Mouse (Mus musculus): ENCODE measurements at regions not wholly inside any gene's neighbourhood (a gene's known extent, or its start where the extent isn't known, plus 50 kb on each side); places are given as distances from the start of the nearest gene placed in this dataset.

GRCm38 (mm10) chr13:107899600-107900229 is 144.5 kb upstream of the Smim15 start:
- H3K9me3 ChIP-seq (replicated peaks; ENCODE audit: insufficient read depth, low read length) = no peaks in the 10 kb centered on the region
- H3K27ac ChIP-seq (ENCODE audit: control insufficient read depth, low read depth, low read length) = no peak overlapping the region
- H3K4me1 ChIP-seq (ENCODE audit: control insufficient read depth in 1 of 2, insufficient read depth in 2 of 2, low read length in 2 of 2) = peaks cover 0 to 11% of the 10 kb centered on the region in 2 experiments; a peak in 1 of 4 replicates

GRCm38 (mm10) chr13:107897646-107898045 is 146.6 kb upstream of the Smim15 start:
- no peaks in the 10 kb centered on the region for H3K4me1 ChIP-seq (ENCODE audit: control insufficient read depth in 1 of 2, insufficient read depth in 2 of 2, low read length in 2 of 2)
- no peak overlapping the region for H3K9ac ChIP-seq (ENCODE audit: control insufficient read depth, low read depth, low read length, poor library complexity, severe bottlenecking)

More at GRCm38 (mm10) chr13:107899600-107900229, 144.5 kb upstream of the Smim15 start:
- TF ChIP-seq HCFC1 (IDR thresholded peaks at IDR 0.05; ENCODE audit: low read depth, low read length) (no peak), KAT2A (conservative IDR thresholded peaks at IDR 0.05; ENCODE audit: low read depth, low read length) (no peak), SIN3A (IDR thresholded peaks at IDR 0.05; ENCODE audit: low read length) (no peak), GABPA (IDR thresholded peaks at IDR 0.05; ENCODE audit: low read depth, low read length) (no peak), CHD1 (IDR thresholded peaks at IDR 0.05; ENCODE audit: low read depth, low read length) (no peak), MAX (IDR thresholded peaks at IDR 0.05; ENCODE audit: low read length) (no peak), POLR2AphosphoS2 (IDR thresholded peaks at IDR 0.05; ENCODE audit: low read length) (no peak), ETS1 (IDR thresholded peaks at IDR 0.05; ENCODE audit: low read depth, low read length) (no peak)
- no peak for DNase-seq (ENCODE audit: low read depth, low spot score)
- no peak overlapping the region for H3K4me3 ChIP-seq (ENCODE audit: control insufficient read depth in 1 of 2, insufficient read depth in 1 of 2, low read depth in 2 of 2, low read length in 2 of 2)
- H3K36me3 ChIP-seq (ENCODE audit: control insufficient read depth in 1 of 2, insufficient read depth in 2 of 2, low read length in 2 of 2) = no peaks in the 10 kb centered on the region
- H3K79me2 ChIP-seq (ENCODE audit: control insufficient read depth, insufficient read depth, low read length, poor library complexity) = no peaks in the 10 kb centered on the region
- H3K9ac ChIP-seq (ENCODE audit: control insufficient read depth, low read depth, low read length, poor library complexity, severe bottlenecking) = no peak overlapping the region
- peaks cover 4 to 5% of the 10 kb centered on the region in 2 experiments for H3K27me3 ChIP-seq (ENCODE audit: control insufficient read depth in 1 of 2, insufficient read depth in 2 of 2, low read length in 2 of 2)

GRCm38 (mm10) chr13:107897184-107897583 is 147.1 kb upstream of the Smim15 start:
- Histone ChIP-seq H3K9ac (ENCODE audit: control insufficient read depth, low read depth, low read length, poor library complexity, severe bottlenecking) (no peak overlapping the region), H3K27ac (ENCODE audit: control insufficient read depth, low read depth, low read length) (no peak overlapping the region), H3K4me3 (ENCODE audit: control insufficient read depth in 1 of 2, insufficient read depth in 1 of 2, low read depth in 2 of 2, low read length in 2 of 2) (no peak overlapping the region), H3K4me1 (ENCODE audit: control insufficient read depth in 1 of 2, insufficient read depth in 2 of 2, low read length in 2 of 2) (no peaks in the 10 kb centered on the region), H3K36me3 (ENCODE audit: control insufficient read depth in 1 of 2, insufficient read depth in 2 of 2, low read length in 2 of 2) (peaks cover 0 to under 1% of the 10 kb centered on the region in 2 experiments; a peak in 1 of 4 replicates), H3K79me2 (ENCODE audit: control insufficient read depth, insufficient read depth, low read length, poor library complexity) (no peaks in the 10 kb centered on the region), H3K9me3 (replicated peaks; ENCODE audit: insufficient read depth, low read length) (no peaks in the 10 kb centered on the region), H3K27me3 (ENCODE audit: control insufficient read depth in 1 of 2, insufficient read depth in 2 of 2, low read length in 2 of 2) (peaks cover 5 to 8% of the 10 kb centered on the region in 2 experiments)
- DNase-seq (ENCODE audit: low read depth, low spot score) = no peak
- TF ChIP-seq TBP (IDR thresholded peaks at IDR 0.05; ENCODE audit: low read depth, low read length) (no peak), MYC (IDR thresholded peaks at IDR 0.05; ENCODE audit: low read depth, low read length) (no peak), ZMIZ1 (IDR thresholded peaks at IDR 0.05; ENCODE audit: low read depth, low read length) (no peak), ZNF384 (IDR thresholded peaks at IDR 0.05; ENCODE audit: low read depth, low read length) (no peak), USF1 (IDR thresholded peaks at IDR 0.05; ENCODE audit: low read depth, low read length) (no peak), UBTF (IDR thresholded peaks at IDR 0.05; ENCODE audit: borderline replicate concordance, insufficient read depth, low read depth, low read length) (no peak), CTCF (IDR thresholded peaks at IDR 0.05 in 2 of 3, conservative IDR thresholded peaks at IDR 0.05 in 1 of 3; ENCODE audit: control insufficient read depth in 1 of 3, insufficient read depth in 1 of 3, low read depth in 2 of 3, low read length in 3 of 3, poor library complexity in 1 of 3, severe bottlenecking in 1 of 3) (no peak), RAD21 (IDR thresholded peaks at IDR 0.05; ENCODE audit: low read depth, low read length) (no peak), ETS1 (IDR thresholded peaks at IDR 0.05; ENCODE audit: low read depth, low read length) (no peak), ELF1 (IDR thresholded peaks at IDR 0.05; ENCODE audit: low read depth, low read length) (no peak), MEF2A (IDR thresholded peaks at IDR 0.05; ENCODE audit: extremely low read depth, insufficient replicate concordance, low read depth, low read length, poor library complexity, severe bottlenecking) (no peak)

More at GRCm38 (mm10) chr13:107897646-107898045, 146.6 kb upstream of the Smim15 start:
- no peak for TF ChIP-seq UBTF (IDR thresholded peaks at IDR 0.05; ENCODE audit: borderline replicate concordance, insufficient read depth, low read depth, low read length)
- TF ChIP-seq ZC3H11A (IDR thresholded peaks at IDR 0.05; ENCODE audit: low read depth, low read length) = no peak
- no peak for TF ChIP-seq MAZ (IDR thresholded peaks at IDR 0.05; ENCODE audit: low read depth, low read length)
- TF ChIP-seq ETS1 (IDR thresholded peaks at IDR 0.05; ENCODE audit: low read depth, low read length) = no peak
- TF ChIP-seq RAD21 (IDR thresholded peaks at IDR 0.05; ENCODE audit: low read depth, low read length) = no peak
- Histone ChIP-seq H3K36me3 (ENCODE audit: control insufficient read depth in 1 of 2, insufficient read depth in 2 of 2, low read length in 2 of 2) (no peaks in the 10 kb centered on the region), H3K79me2 (ENCODE audit: control insufficient read depth, insufficient read depth, low read length, poor library complexity) (no peaks in the 10 kb centered on the region), H3K4me3 (ENCODE audit: control insufficient read depth in 1 of 2, insufficient read depth in 1 of 2, low read depth in 2 of 2, low read length in 2 of 2) (no peak overlapping the region), H3K27me3 (ENCODE audit: control insufficient read depth in 1 of 2, insufficient read depth in 2 of 2, low read length in 2 of 2) (peaks cover 5 to 8% of the 10 kb centered on the region in 2 experiments), H3K9me3 (replicated peaks; ENCODE audit: insufficient read depth, low read length) (no peaks in the 10 kb centered on the region), H3K27ac (ENCODE audit: control insufficient read depth, low read depth, low read length) (no peak overlapping the region)
- DNase-seq (ENCODE audit: low read depth, low spot score) = no peak
